17 mouse cellular contexts compared by ENCODE assay signal in the genomic region with DNA sequence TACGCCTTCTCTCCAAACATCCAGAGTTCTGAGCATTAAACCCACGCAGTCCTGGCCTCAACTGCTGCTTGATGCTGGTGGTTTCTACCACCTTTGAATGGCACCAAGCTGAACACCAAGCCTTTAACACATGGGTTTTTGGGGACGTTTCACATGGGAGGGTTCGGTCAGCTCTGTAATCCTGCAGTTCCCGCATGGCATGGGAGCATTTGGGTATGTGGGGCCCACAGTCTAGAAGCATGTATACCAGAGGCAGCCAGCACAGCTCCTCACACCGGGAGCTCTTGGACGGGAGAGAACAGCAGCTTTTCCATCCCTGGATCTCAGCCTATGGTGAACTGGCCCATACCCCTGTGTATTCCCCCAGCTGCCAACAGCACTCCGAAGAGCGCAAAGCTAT. TPM values are rescaled to one million over a fixed set of nuclear protein-coding genes. Genes with fewer than 3 reads are reported as not detected.
A peak's percentile ranks its signal among the peaks of the same experiment; 100 is the strongest.
DNase-seq lines count a peak whose midpoint lies in the region; ATAC-seq lines count a peak whose summit lies in the region.
"Had no signal": no experiment of that assay in that cellular context is flagged by ENCODE, and none has a peak within 500 bp of the region (broad histone marks: within the 10 kb centered on the region; RNA-seq: fewer than 3 reads in every experiment).

No protein-coding gene starts in this region.

- ATAC-seq in CD4-positive, CD25-positive, alpha-beta regulatory T cell, adult 4 months, result no peak
- ATAC-seq: forebrain, embryonic 14.5 days; forebrain, embryonic 16.5 days had no signal

- peak; percentile 16 for DNase-seq in testis, postnatal 10 days (ENCODE audit: low spot score)
- no peak for DNase-seq in testis, postnatal 14 days (ENCODE audit: low spot score)
- peak; percentile 16 for DNase-seq in ES-CJ7 (ENCODE audit: low read depth, low spot score)
- no peak for DNase-seq in left cerebral cortex, adult 18-20 months (ENCODE audit: low spot score in 2 of 2)
- DNase-seq: adrenal gland, adult 2 months; adrenal gland, postnatal 10 days; adrenal gland, postnatal 25 days; cerebellum, adult 11 months; cerebellum, adult 18-20 months; cerebellum, adult 8-10 months; cerebellum, adult 9-11 months; cerebellum, postnatal 14 days; cerebellum, postnatal 36 days; embryo, embryonic 11 days had no signal

RNA-seq across cellular contexts. Expression of gene Dap, which starts 55.9 kb away (rescaled TPM):
- 1 to 10 TPM; 5.8 to 8.1 TPM for total RNA-seq in left cerebral cortex, adult 18-20 months (2021)
- 10 to 100 TPM; 61.6 to 81.6 TPM for polyA plus RNA-seq in CD4-positive, CD25-positive, alpha-beta regulatory T cell, adult 4 months (2017; shearing (Covaris generic))

Comparison
In these comparisons a context has a peak if more than half of its experiments do, and no peak if none do; other contexts are left out.
1. DNase-seq: peak in testis, postnatal 10 days (single experiment) and ES-CJ7 (single experiment); none in testis, postnatal 14 days (single experiment) and left cerebral cortex, adult 18-20 months (0 of 2).